Mouse (Mus musculus) bone marrow, adult 2 months (tissue): ENCODE results near the gene Magt1.

Experiments used
- CTCF ChIP-seq: fragments of 200-500 bp; IDR thresholded peaks from 2 replicates; pipeline ENCODE4 v1.5.1; 2011; ENCODE audit warnings: low read length, control low read depth; ENCODE audit not compliant: control insufficient read depth, insufficient read depth
- POLR2A ChIP-seq: fragments of 200-500 bp; IDR thresholded peaks from 2 replicates; pipeline ENCODE4 v1.6.1; 2011; ENCODE audit warnings: low read depth, mild to moderate bottlenecking, control low read depth, low read length, borderline replicate concordance; ENCODE audit not compliant: control insufficient read depth

DNA sequence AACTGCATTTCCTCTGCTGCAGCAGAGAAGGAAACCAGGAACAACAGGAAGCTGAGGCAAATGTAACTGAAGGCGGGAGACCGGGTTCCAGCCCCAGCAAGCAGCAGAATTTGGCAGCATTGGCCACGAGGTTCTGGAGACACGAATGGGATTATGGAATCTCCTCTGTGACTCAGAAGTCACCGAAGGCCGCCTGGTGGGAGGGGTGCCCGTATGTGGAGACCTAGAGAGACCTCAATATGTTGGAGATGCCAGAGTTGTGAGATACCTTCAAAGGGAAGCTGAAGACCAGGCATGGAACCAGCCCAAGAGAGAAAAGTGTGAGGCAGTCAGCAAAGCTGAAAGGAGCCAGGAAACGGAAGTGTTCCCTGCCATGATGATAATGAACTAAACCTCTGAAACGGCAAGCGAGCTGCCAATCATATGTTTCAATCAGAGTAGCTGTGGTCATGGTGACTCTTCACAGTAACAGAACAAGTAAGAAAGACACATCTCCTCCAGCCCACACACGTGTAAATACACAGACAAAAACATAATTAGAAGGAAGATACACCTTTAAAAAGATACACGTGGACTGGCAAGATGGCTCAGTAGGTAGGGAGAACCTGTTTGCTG is 85.5 kb downstream of the Magt1 start:
- TF ChIP-seq POLR2A (no peak), CTCF (no peak)
